Mouse (Mus musculus) embryonic fibroblast, embryonic 13.5 days (primary cell): ENCODE measurements around the gene Naxe. TPM values are rescaled to one million over a fixed set of nuclear protein-coding genes. Genes with fewer than 3 reads are reported as not detected.
A peak's percentile ranks its signal among the peaks of the same experiment; 100 is the strongest.

ENCODE experiments used
- H3K27ac ChIP-seq: 2 replicates; pipeline ENCODE4 v1.5.1; 2012; ENCODE audit warnings: low read length, control low read depth, inconsistent platforms; ENCODE audit not compliant: insufficient read depth
- H3K4me1 ChIP-seq: 2 replicates; pipeline ENCODE4 v1.6.1; 2011; ENCODE audit warnings: low read length; ENCODE audit not compliant: control insufficient read depth, insufficient read depth
- H3K4me3 ChIP-seq: 2 replicates; pipeline ENCODE4 v1.5.1; 2011; ENCODE audit warnings: mild to moderate bottlenecking, control low read depth, low read length; ENCODE audit not compliant: insufficient read depth
- CTCF ChIP-seq: IDR thresholded peaks from 2 replicates; pipeline ENCODE4 v1.5.1; 2011; ENCODE audit warnings: mild to moderate bottlenecking, control low read depth, low read length, moderate library complexity, borderline replicate concordance; ENCODE audit not compliant: insufficient read depth
- POLR2A ChIP-seq: IDR thresholded peaks from 2 replicates; pipeline ENCODE4 v1.6.1; 2011; ENCODE audit warnings: low read depth, mild to moderate bottlenecking, control low read depth, low read length, moderate library complexity
- polyA plus RNA-seq: library from polyadenylated mRNA; stranded (reverse); fragments of >200 nt; gene quantifications from 2 replicates; pipeline ENCODE4 v1.2.4, GENCODE M21; 2011; ENCODE audit warnings: low read depth; ENCODE audit not compliant: missing spikeins, insufficient read length

The Naxe gene
- polyA plus RNA-seq, 1 experiment: 97.3 TPM

- no peak overlapping the region for H3K27ac ChIP-seq
Observed at GRCm38 (mm10) chr3:88071783-88072182, 13.5 kb upstream of the Naxe start.

DNA sequence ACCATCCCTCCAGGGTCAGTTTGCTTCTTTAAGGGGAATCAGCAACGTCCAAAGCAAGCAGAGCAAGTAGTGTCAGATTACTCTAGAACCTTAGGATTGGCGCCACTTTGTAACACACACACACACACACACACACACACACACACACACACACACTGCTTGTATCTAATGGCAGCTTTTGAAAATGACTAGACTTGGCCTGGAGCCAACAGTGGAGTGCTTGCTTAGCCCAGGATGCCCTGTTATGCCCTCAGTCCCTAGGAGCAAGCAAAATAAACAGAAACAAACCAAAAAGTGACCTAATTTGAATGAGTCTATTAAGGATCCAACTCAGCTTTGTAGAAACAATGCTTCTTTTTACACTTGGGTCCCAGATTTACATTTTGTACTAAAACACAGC lies 10.1 kb upstream of the Naxe start:
- no peak overlapping the region for H3K27ac ChIP-seq
- H3K4me1 ChIP-seq: no peaks in the 10 kb centered on the region
- TF ChIP-seq CTCF (no peak), POLR2A (no peak)
- H3K4me3 ChIP-seq: no peak overlapping the region

More at GRCm38 (mm10) chr3:88071783-88072182, 13.5 kb upstream of the Naxe start:
- no peak overlapping the region for H3K4me3 ChIP-seq
- no peaks in the 10 kb centered on the region for H3K4me1 ChIP-seq
- TF ChIP-seq POLR2A (no peak), CTCF (peak; percentile 61)

DNA sequence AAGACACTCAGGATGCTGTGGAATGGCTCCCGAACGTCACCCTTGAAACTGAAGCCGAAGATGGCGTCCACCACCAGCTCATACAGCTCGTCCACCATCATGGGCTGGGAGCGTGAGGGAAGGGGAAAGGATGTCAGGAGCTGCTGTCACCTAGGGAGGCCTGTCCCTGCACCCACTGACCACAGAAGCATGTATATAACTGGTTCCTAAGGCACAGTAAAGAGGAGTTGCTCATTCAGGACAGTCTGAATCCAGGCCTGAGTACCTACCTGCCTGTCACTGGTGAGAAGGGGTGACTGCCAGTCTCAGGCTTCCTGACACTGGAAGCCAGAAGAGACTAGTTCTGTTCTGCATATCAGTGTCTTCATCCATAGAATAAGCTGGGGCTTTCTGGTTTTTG lies 1.3 kb downstream of the Naxe start:
- Histone ChIP-seq H3K4me1 (no peaks in the 10 kb centered on the region), H3K27ac (no peak overlapping the region), H3K4me3 (no peak overlapping the region; the same call in 1 of the 2 replicates)
- TF ChIP-seq POLR2A (no peak), CTCF (no peak)

- H3K4me3 ChIP-seq: no peak overlapping the region
- no peaks in the 10 kb centered on the region for H3K4me1 ChIP-seq
- TF ChIP-seq CTCF (no peak), POLR2A (no peak)
- no peak overlapping the region for H3K27ac ChIP-seq
Observed at GRCm38 (mm10) chr3:88049532-88049931, 8.8 kb downstream of the Naxe start.

DNA sequence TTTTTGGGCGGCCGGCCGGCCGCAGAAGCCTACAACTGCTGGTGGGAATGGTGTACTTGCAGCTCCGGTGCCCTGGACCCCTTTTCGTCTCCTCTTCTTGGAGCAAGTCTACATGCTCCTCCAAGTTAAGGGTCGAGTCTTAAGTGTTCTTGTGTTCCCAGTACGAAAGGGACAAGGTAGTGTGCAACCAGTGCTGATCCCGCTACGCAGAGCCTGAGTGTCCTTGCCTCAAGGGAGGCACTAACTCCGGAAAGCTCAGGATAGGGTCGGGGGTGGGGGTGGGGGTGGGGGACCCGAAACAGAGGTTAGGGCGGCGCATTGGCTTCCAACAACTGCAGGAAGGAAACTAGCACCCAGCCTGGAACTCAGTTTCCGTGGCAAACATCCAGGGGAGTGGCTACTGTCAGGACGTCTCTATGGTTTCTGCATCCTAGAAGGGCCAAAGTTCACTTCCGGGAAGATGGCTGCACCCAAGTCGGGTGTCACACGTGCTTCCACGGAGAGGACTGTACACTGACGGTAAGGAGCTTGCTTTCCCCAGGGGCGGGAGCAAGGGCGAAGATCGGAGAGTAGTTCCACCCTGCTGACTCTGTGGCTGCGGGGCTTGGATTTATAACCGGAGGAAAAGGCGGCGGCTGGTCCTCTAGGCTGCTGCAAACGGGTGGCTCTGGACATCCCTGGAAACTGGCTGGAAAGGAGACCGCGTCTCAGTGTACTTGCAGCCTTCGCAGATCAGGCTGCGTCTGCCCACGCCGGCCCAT lies 15.5 kb downstream of the Naxe start, which contains the start of gene Gpatch4:
Gene Gpatch4 (plus strand): TSS at position 448 of the 761 bp plus-strand sequence.
- TF ChIP-seq POLR2A (peak; percentile 72), CTCF (no peak)
- Histone ChIP-seq H3K27ac (no peak within 1 kb of the TSS; the same call in 1 of the 2 replicates), H3K4me1 (no peaks in the 10 kb centered on the region), H3K4me3 (peak within 1 kb of the TSS; percentile 75)

DNA sequence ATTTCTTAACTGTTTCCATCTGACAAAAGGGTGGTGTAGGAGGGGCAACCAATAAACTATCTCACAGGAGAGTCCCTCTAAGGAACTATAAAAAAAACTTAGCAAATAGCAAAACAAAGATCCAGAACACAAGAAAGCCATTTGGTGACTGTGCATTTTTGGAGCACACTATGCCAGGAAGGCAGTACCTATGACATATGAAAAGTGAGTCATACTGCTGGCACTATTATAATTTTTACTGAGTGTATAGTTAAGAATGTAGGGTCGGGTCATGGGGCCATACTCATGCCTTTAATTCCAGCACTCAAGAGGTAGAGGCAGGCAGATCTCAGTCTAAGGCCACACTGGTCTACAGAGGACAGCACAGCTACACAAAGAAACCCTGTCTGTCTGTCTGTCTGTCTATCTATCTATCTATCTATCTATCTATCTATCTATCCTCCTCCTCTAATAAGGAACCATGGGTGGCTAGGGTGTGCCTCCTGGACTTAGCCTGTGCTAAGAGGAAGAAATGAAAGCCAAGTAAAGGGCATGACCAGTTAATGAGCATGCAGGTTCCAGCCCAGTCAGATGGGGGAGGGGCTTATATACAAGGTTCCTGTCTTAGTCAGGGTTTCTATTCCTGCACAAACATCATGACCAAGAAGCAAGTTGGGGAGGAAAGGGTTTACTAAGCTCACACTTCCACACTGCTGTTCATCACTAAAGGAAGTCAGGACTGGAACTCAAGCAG lies 22.6 kb downstream of the Naxe start:
- TF ChIP-seq POLR2A: no peak
- no peak for TF ChIP-seq CTCF
- peak overlapping the region; percentile 52; the same call in 1 of the 2 replicates for H3K27ac ChIP-seq
- H3K4me3 ChIP-seq: no peak overlapping the region
- H3K4me1 ChIP-seq: peaks cover 7% of the 10 kb centered on the region; the same call in 1 of the 2 replicates

GRCm38 (mm10) chr3:88033506-88033905 lies 24.8 kb downstream of the Naxe start:
- Histone ChIP-seq H3K4me1 (peaks cover 7% of the 10 kb centered on the region; the same call in 1 of the 2 replicates), H3K27ac (no peak overlapping the region), H3K4me3 (no peak overlapping the region)
- TF ChIP-seq CTCF: no peak
- TF ChIP-seq POLR2A: no peak

- no peak overlapping the region for H3K27ac ChIP-seq
- TF ChIP-seq CTCF (no peak), POLR2A (no peak)
- no peaks in the 10 kb centered on the region; the same call in 1 of the 2 replicates for H3K4me1 ChIP-seq
- no peak overlapping the region for H3K4me3 ChIP-seq
Observed at GRCm38 (mm10) chr3:88030608-88031395, 27.5 kb downstream of the Naxe start.

- no peak for TF ChIP-seq POLR2A
- peak; percentile 16; the same call in 1 of the 2 replicates for TF ChIP-seq CTCF
- H3K4me1 ChIP-seq: no peaks in the 10 kb centered on the region
- H3K4me3 ChIP-seq: no peak within 1 kb of the TSS
Observed at GRCm38 (mm10) chr3:88027434-88028186, 30.7 kb downstream of the Naxe start, which contains the start of gene Hapln2. Hapln2 (minus strand) TSS chr3:88027583.

More at GRCm38 (mm10) chr3:88027434-88028186, 30.7 kb downstream of the Naxe start, which contains the start of gene Hapln2:
- no peak within 1 kb of the TSS for H3K27ac ChIP-seq
